Mouse (Mus musculus) ES-Bruce4 (cell line): Measurements from ENCODE around the gene Slc6a18.

Experiments
- CTCF ChIP-seq: IDR thresholded peaks from one replicate; pipeline ENCODE4 v1.8.1; 2011; ENCODE audit warnings: low read depth, low read length
- EP300 ChIP-seq: IDR thresholded peaks from 2 replicates; pipeline ENCODE4 v1.6.1; 2011; ENCODE audit warnings: low read depth, low read length; ENCODE audit not compliant: insufficient read depth
- POLR2A ChIP-seq: IDR thresholded peaks from one replicate; pipeline ENCODE4 v1.8.1; 2011; ENCODE audit warnings: low read length; ENCODE audit not compliant: insufficient read depth

DNA sequence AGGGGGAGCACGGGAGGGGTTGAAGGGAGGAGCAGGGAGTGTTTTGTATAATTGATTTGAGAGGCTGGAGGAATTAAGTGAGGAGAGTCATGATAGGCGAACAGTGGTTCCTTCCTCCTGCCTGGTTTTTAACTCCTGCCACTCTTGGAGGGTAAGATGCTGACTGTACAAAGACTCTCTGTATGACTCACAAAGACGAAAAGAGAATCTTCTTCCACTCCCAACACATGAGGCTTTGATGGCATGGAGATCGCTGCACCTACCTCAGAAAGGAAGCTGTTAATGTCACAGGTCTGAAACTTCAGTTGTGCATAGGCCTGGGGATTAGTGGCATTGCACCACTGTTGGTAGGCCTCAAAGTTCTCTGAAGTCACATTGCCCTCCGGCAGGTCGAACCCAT is 7.7 kb upstream of the Slc6a18 start:
- no peak for TF ChIP-seq CTCF
- no peak for TF ChIP-seq POLR2A
- TF ChIP-seq EP300: no peak
